Mouse (Mus musculus): Measurements from ENCODE around the gene Dgkq. TPM values are rescaled to one million over a fixed set of nuclear protein-coding genes. Genes with fewer than 3 reads are reported as not detected.
A peak's percentile ranks its signal among the peaks of the same experiment; 100 is the strongest.

The Dgkq gene
- polyA plus RNA-seq, 1 experiment from 2014 or later: 5.8 TPM

DNA sequence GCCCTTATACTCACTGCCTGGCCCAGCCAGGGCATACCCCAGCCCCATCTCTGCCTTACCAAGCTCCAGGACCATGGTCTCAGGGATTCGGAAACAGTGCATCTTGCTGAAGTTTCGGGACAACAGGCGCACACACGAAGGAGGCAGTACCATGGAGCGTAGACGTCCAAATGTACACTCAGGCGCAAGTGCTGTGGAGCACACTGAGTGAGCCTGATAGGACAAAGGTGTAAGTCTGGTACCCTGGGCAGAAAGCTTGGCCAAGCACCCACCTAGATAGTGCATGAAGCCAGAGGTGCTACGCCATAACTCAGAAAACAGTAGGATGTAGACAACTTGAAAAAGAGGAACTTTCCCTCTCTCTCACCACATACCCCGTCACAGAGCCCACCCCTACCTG lies 14.1 kb downstream of the Dgkq start:
- DNase-seq (ENCODE audit: low spot score): peak; percentile 25
- Histone ChIP-seq H3K9ac (ENCODE audit: low read depth, low read length) (no peak overlapping the region), H3K4me1 (replicated peaks; ENCODE audit: control insufficient read depth, insufficient read depth, low read length) (peaks cover 9% of the 10 kb centered on the region), H3K27me3 (replicated peaks; ENCODE audit: control insufficient read depth, insufficient read depth, low read length) (no peaks in the 10 kb centered on the region), H3K36me3 (ENCODE audit: control insufficient read depth, insufficient read depth, low read length) (peaks cover 25% of the 10 kb centered on the region), H3K27ac (ENCODE audit: low read depth, low read length) (no peak overlapping the region), H3K4me2 (no peak overlapping the region), H3K9me3 (ENCODE audit: control insufficient read depth, low read length) (no peaks in the 10 kb centered on the region), H3K4me3 (ENCODE audit: low read depth, low read length) (no peak overlapping the region)
- ATAC-seq (replicated peaks; ENCODE audit: low FRiP score): no peak
- 91% methylated on average over 9 of the region's 9 CpGs for WGBS

DNA sequence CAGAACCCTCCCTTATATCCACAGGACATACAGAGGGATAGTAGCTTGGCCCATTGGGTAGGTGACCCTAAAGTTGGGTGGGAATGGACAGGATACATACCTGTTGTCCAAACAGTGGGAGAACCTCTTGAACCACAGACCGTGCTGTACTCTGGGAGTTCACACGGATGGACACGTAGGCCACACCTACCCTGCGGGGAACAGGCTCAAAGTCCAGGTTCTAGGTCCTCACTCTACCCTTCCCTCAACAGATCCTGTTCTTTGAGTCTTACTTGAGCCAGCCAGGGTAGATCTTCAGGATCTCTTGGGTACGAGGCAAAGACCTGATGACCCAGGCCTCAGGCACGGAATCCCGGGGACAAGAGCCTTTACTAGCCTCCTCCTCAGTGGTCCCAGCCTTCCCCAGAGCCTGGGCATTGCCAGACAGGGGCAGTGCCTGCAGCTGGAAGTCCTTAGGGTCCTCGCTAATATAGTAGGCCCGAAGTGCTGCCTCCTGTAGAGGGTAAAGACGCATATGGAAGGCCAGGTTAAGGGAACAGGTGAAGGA lies 15.0 kb downstream of the Dgkq start:
- Histone ChIP-seq H3K4me3 (ENCODE audit: low read depth, low read length) (no peak overlapping the region), H3K27ac (ENCODE audit: low read depth, low read length) (no peak overlapping the region), H3K4me1 (replicated peaks; ENCODE audit: control insufficient read depth, insufficient read depth, low read length) (peaks cover 3% of the 10 kb centered on the region), H3K9me3 (ENCODE audit: control insufficient read depth, low read length) (no peaks in the 10 kb centered on the region), H3K36me3 (ENCODE audit: control insufficient read depth, insufficient read depth, low read length) (peaks cover 27% of the 10 kb centered on the region), H3K27me3 (replicated peaks; ENCODE audit: control insufficient read depth, insufficient read depth, low read length) (no peaks in the 10 kb centered on the region), H3K4me2 (no peak overlapping the region), H3K9ac (ENCODE audit: low read depth, low read length) (no peak overlapping the region)
- ATAC-seq (replicated peaks; ENCODE audit: low FRiP score) (no peak), DNase-seq (ENCODE audit: low spot score) (peak; percentile 24)
- WGBS: 92% methylated on average over 10 of the region's 10 CpGs

- no peak overlapping the region for H3K27ac ChIP-seq (ENCODE audit: low read depth, low read length)
- no peak overlapping the region for H3K9ac ChIP-seq (ENCODE audit: low read depth, low read length)
- ATAC-seq (replicated peaks; ENCODE audit: low FRiP score): no peak
- no peaks in the 10 kb centered on the region for H3K9me3 ChIP-seq (ENCODE audit: control insufficient read depth, low read length)
- H3K4me1 ChIP-seq (replicated peaks; ENCODE audit: control insufficient read depth, insufficient read depth, low read length): no peaks in the 10 kb centered on the region
- no peak overlapping the region for H3K4me3 ChIP-seq (ENCODE audit: low read depth, low read length)
- DNase-seq (ENCODE audit: low spot score): no peak
- no peaks in the 10 kb centered on the region for H3K27me3 ChIP-seq (replicated peaks; ENCODE audit: control insufficient read depth, insufficient read depth, low read length)
- WGBS: 85% methylated on average over 6 of the region's 6 CpGs
- H3K4me2 ChIP-seq: no peak overlapping the region
- peaks cover 34% of the 10 kb centered on the region for H3K36me3 ChIP-seq (ENCODE audit: control insufficient read depth, insufficient read depth, low read length)
These were observed 16.1 kb downstream of the Dgkq start for GRCm38 (mm10) chr5:108653341-108653740.

DNA sequence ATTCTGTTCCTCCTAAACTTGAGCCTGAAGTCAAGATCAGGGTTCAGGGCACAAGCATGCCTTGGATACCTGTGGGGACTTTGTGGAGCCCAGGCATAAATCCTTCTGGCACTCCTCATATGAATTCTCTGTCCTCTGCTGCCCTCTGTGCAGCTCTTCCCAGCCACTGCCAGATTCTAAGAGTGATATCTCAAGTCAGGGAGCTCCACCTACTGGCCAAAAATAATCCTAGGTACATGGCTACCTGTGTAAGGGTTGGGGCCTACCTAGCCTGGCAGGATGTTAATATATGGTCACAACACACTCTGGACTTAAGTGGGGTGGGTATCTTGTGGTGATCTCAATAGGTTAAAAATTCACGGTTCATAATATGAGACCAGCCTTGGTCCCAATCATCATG lies 17.6 kb downstream of the Dgkq start:
- Histone ChIP-seq H3K4me3 (ENCODE audit: low read depth, low read length) (no peak overlapping the region), H3K9ac (ENCODE audit: low read depth, low read length) (no peak overlapping the region), H3K4me2 (no peak overlapping the region), H3K27me3 (replicated peaks; ENCODE audit: control insufficient read depth, insufficient read depth, low read length) (no peaks in the 10 kb centered on the region), H3K9me3 (ENCODE audit: control insufficient read depth, low read length) (no peaks in the 10 kb centered on the region), H3K36me3 (ENCODE audit: control insufficient read depth, insufficient read depth, low read length) (peaks cover 36% of the 10 kb centered on the region), H3K4me1 (replicated peaks; ENCODE audit: control insufficient read depth, insufficient read depth, low read length) (no peaks in the 10 kb centered on the region), H3K27ac (ENCODE audit: low read depth, low read length) (no peak overlapping the region)
- WGBS: 62% methylated on average over 1 of the region's 1 CpGs
- DNase-seq (ENCODE audit: low spot score) (peak; percentile 36), ATAC-seq (replicated peaks; ENCODE audit: low FRiP score) (peak; percentile 65)

- H3K9me3 ChIP-seq (ENCODE audit: control insufficient read depth, low read length): no peaks in the 10 kb centered on the region
- peaks cover 37% of the 10 kb centered on the region for H3K36me3 ChIP-seq (ENCODE audit: control insufficient read depth, insufficient read depth, low read length)
- no peaks in the 10 kb centered on the region for H3K4me1 ChIP-seq (replicated peaks; ENCODE audit: control insufficient read depth, insufficient read depth, low read length)
- WGBS: 80% methylated on average over 5 of the region's 5 CpGs
- no peak overlapping the region for H3K4me2 ChIP-seq
- H3K4me3 ChIP-seq (ENCODE audit: low read depth, low read length): no peak overlapping the region
- ATAC-seq (replicated peaks; ENCODE audit: low FRiP score) (no peak), DNase-seq (ENCODE audit: low spot score) (no peak)
- H3K9ac ChIP-seq (ENCODE audit: low read depth, low read length): no peak overlapping the region
- H3K27me3 ChIP-seq (replicated peaks; ENCODE audit: control insufficient read depth, insufficient read depth, low read length): no peaks in the 10 kb centered on the region
- H3K27ac ChIP-seq (ENCODE audit: low read depth, low read length): no peak overlapping the region
These were observed 18.2 kb downstream of the Dgkq start for GRCm38 (mm10) chr5:108651136-108651720.

- no peak for DNase-seq (ENCODE audit: low spot score)
- Histone ChIP-seq H3K4me1 (replicated peaks; ENCODE audit: control insufficient read depth, insufficient read depth, low read length) (no peaks in the 10 kb centered on the region), H3K9ac (ENCODE audit: low read depth, low read length) (no peak overlapping the region), H3K4me2 (no peak overlapping the region), H3K9me3 (ENCODE audit: control insufficient read depth, low read length) (no peaks in the 10 kb centered on the region), H3K36me3 (ENCODE audit: control insufficient read depth, insufficient read depth, low read length) (peaks cover 37% of the 10 kb centered on the region), H3K27ac (ENCODE audit: low read depth, low read length) (no peak overlapping the region), H3K4me3 (ENCODE audit: low read depth, low read length) (no peak overlapping the region), H3K27me3 (replicated peaks; ENCODE audit: control insufficient read depth, insufficient read depth, low read length) (no peaks in the 10 kb centered on the region)
- 83% methylated on average over 7 of the region's 7 CpGs for WGBS
- ATAC-seq (replicated peaks; ENCODE audit: low FRiP score): no peak
These were observed 19.1 kb downstream of the Dgkq start for GRCm38 (mm10) chr5:108650341-108650740.

DNA sequence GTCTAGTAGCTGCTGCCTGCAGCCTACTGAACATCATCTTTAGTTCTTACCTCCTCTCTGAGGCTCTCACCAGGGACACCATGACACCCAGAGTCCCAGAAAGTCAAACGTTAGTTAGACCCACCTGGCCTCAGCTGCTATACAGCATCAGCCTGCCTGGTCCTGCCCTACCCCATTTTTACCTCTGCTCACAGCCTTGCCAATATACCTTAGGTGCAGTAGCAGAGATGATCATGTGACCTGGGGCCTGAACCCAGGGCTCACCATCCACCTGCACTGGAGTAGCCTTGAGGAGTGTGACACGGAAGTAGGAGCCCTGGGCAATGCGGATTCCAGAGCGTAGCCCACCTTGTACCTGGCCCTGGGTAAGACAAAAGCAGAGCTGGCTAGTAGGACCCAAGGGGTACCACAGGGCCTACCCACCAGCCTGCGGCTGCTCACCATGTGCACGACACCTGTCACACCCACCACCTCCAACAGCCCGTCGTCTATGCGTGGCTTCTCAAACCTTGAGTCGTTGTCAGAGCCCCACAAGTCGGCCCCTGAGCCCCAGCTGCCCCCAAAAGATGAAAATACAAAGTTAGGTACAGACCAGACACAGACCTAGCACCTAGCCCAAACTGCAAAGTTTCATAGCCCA lies 20.4 kb downstream of the Dgkq start:
- DNase-seq (ENCODE audit: low spot score) (peak; percentile 30), ATAC-seq (replicated peaks; ENCODE audit: low FRiP score) (no peak)
- WGBS: 91% methylated on average over 11 of the region's 11 CpGs
- no peaks in the 10 kb centered on the region for H3K27me3 ChIP-seq (replicated peaks; ENCODE audit: control insufficient read depth, insufficient read depth, low read length)
- no peaks in the 10 kb centered on the region for H3K9me3 ChIP-seq (ENCODE audit: control insufficient read depth, low read length)
- H3K27ac ChIP-seq (ENCODE audit: low read depth, low read length): no peak overlapping the region
- no peak overlapping the region for H3K9ac ChIP-seq (ENCODE audit: low read depth, low read length)
- H3K4me1 ChIP-seq (replicated peaks; ENCODE audit: control insufficient read depth, insufficient read depth, low read length): no peaks in the 10 kb centered on the region
- peaks cover 31% of the 10 kb centered on the region for H3K36me3 ChIP-seq (ENCODE audit: control insufficient read depth, insufficient read depth, low read length)
- H3K4me3 ChIP-seq (ENCODE audit: low read depth, low read length): no peak overlapping the region
- H3K4me2 ChIP-seq: no peak overlapping the region

- ATAC-seq (replicated peaks; ENCODE audit: low FRiP score) (no peak), DNase-seq (ENCODE audit: low spot score) (peak; percentile 26)
- no peak overlapping the region for H3K4me3 ChIP-seq (ENCODE audit: low read depth, low read length)
- no peaks in the 10 kb centered on the region for H3K27me3 ChIP-seq (replicated peaks; ENCODE audit: control insufficient read depth, insufficient read depth, low read length)
- WGBS: 83% methylated on average over 2 of the region's 2 CpGs
- H3K27ac ChIP-seq (ENCODE audit: low read depth, low read length): no peak overlapping the region
- no peaks in the 10 kb centered on the region for H3K9me3 ChIP-seq (ENCODE audit: control insufficient read depth, low read length)
- no peak overlapping the region for H3K9ac ChIP-seq (ENCODE audit: low read depth, low read length)
- H3K36me3 ChIP-seq (ENCODE audit: control insufficient read depth, insufficient read depth, low read length): peaks cover 30% of the 10 kb centered on the region
- H3K4me1 ChIP-seq (replicated peaks; ENCODE audit: control insufficient read depth, insufficient read depth, low read length): no peaks in the 10 kb centered on the region
- no peak overlapping the region for H3K4me2 ChIP-seq
These were observed 21.5 kb downstream of the Dgkq start for GRCm38 (mm10) chr5:108647820-108648465.

Measured in liver, embryonic 11.5 days (tissue).